Mouse (Mus musculus) lung, adult 2 months (tissue): ENCODE measurements around the gene Nalcn. TPM values are rescaled to one million over a fixed set of nuclear protein-coding genes. Genes with fewer than 3 reads are reported as not detected.
"Not testable (repeated sequence)": the region's sequence is repeated elsewhere in the genome, so short reads cannot be mapped to it uniquely, and the experiment has no call there.

Experiments used
- DNase-seq: peaks from one replicate; pipeline ENCODE4 v3.0.0; 2022
- H3K4me1 ChIP-seq: fragments of 200-500 bp; 2 replicates; pipeline ENCODE4 v1.6.1; 2011; ENCODE audit warnings: low read length; ENCODE audit not compliant: control insufficient read depth, insufficient read depth
- H3K4me3 ChIP-seq: fragments of 200-500 bp; replicated peaks from 2 replicates; pipeline ENCODE3; 2011; ENCODE audit warnings: low read depth, mild to moderate bottlenecking, control low read depth, low read length; ENCODE audit errors: extremely low read depth
- CTCF ChIP-seq: fragments of 200-500 bp; IDR thresholded peaks from 2 replicates; pipeline ENCODE4 v1.5.1; 2011; ENCODE audit warnings: mild to moderate bottlenecking, low read length, control low read depth; ENCODE audit not compliant: insufficient read depth
- POLR2A ChIP-seq: fragments of 200-500 bp; IDR thresholded peaks from 2 replicates; pipeline ENCODE4 v1.6.1; 2011; ENCODE audit warnings: low read depth, mild to moderate bottlenecking, control low read depth, low read length, borderline replicate concordance; ENCODE audit errors: extremely low read depth
- WGBS: fragments of 180-500 bp; shearing (Covaris S2); methylation state at CpG from one replicate; pipeline ENCODE4 v1.1.7; 2018; 5-methylcytosine and 5-hydroxymethylcytosine counted together
- polyA plus RNA-seq: library from polyadenylated mRNA; depleted of rRNA; stranded (reverse); fragments of >200 nt; gene quantifications from 2 replicates; pipeline ENCODE4 v1.2.3, GENCODE M21; 2012; rRNA removed

Gene Nalcn
- polyA plus RNA-seq: 0.23 and 0.26 TPM in 2 replicates

DNA sequence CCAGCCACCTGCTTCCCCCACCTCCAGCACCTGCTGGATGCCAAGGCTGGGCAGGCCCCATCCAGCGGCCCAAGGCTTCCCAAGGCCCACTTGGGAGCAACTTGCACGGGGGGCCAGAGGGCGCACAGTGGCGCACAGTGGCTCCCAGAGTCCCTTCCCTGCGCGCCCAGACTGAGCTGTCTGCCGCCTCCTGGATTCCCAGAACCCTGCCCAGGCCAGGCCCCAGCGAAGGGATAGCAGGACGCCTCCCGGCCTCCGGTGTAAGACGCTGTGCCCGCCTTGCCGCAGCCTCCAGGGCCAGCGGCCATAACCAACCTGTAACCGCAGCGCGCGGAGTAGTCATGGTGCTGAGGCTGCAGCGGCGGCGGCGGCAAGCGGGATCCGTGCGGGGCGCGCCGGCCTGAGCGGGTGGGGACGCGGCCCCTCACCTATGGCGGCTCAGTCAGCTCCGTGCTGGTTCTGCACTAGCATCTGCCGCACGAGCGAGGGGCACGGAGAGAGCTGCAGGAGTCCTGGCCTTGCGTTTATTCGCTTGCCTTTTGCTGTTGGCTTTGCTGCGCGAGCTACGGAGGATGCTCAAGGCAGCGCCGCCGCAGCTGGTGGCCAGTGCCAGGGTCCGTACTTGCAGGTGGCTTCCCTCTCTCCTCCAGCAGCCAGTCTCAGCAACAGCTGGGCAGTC, at the start of gene Nalcn:
Gene Nalcn (minus strand): TSS at position 644 of the 679 bp plus-strand sequence.
- whole genome bisulfite sequencing: 4% methylated on average over 47 of the region's 47 CpGs
- no peak for DNase-seq
- Histone ChIP-seq H3K4me1 (no peaks in the 10 kb centered on the region), H3K4me3 (no peak within 1 kb of the TSS)
- TF ChIP-seq POLR2A (no peak), CTCF (no peak)

DNA sequence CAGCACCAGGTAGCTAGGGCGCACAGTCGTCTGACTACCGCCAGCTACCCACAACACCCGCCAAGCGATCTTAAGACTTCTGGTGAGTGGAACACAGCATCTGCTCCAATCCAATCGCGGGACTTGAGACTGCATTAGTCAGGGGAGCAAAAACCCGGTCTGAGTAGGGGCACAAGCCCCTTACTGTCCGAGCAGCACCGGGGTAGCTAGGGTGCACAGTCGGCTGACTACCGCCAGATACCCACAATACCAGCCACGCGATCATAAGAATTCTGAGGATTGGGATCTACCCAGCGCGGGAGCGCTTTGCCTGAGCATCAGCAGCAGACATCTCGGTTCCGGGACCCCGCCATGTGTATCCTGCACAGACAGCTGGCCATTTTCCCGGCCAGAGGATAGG, 44.1 kb upstream of the Nalcn start:
- H3K4me3 ChIP-seq, DNase-seq, H3K4me1 ChIP-seq: not testable (repeated sequence)
- 70% methylated on average over 21 of the region's 21 CpGs for WGBS

DNA sequence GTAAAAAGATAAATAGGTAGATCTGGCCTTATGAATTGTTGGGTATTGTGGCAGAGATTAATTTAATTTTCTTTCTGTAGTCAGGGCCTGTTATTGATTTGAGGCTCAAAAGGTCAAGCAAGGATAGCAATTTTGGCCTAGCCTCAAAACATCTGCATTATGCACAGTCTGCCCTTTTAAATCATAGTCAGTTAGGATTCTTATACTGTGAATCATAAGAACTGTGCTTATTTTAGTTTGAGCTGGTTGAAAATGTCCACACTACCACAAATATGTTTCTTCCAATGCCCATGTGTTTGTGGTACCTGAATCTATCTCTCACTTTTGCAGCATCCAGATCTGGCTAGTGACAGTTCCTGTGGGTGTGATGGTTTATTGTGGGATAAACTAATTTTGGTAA, 37.5 kb upstream of the Nalcn start:
- no peak overlapping the region for H3K4me3 ChIP-seq
- TF ChIP-seq POLR2A: no peak
- TF ChIP-seq CTCF: no peak

DNA sequence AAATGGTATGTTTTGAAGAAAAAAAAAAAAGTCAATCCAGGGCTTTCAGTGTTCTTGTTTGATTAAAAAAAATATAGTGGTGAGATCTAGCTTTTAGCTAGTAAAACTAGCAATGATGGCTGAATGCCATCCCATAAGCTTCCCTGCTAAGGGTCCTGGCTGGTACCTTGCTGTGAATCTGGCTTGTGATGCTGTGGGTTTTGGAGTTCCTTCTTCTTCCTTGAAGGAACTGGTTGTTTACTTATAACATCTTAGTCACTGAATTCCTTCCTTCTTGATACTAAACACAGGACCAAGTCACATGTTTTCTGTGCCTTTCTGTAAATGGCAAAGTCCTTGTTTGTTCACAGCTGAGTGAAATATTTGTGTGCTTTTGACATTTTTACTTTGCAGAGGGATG, 36.3 kb upstream of the Nalcn start:
- Histone ChIP-seq H3K4me3 (no peak overlapping the region), H3K4me1 (no peaks in the 10 kb centered on the region)
- TF ChIP-seq CTCF (no peak), POLR2A (no peak)
- DNase-seq: no peak

More for the DNA sequence above, 37.5 kb upstream of the Nalcn start:
- no peaks in the 10 kb centered on the region for H3K4me1 ChIP-seq
- DNase-seq: no peak

- no peak overlapping the region for H3K4me3 ChIP-seq
- TF ChIP-seq POLR2A (no peak), CTCF (no peak)
- no peaks in the 10 kb centered on the region for H3K4me1 ChIP-seq
- DNase-seq: no peak
- 53% methylated on average over 1 of the region's 1 CpGs for WGBS
Observed at GRCm38 (mm10) chr14:123662386-123662785, 35.4 kb upstream of the Nalcn start.

GRCm38 (mm10) chr14:123661091-123661491, 34.1 kb upstream of the Nalcn start:
- no peak for DNase-seq
- WGBS: 15% methylated on average over 20 of the region's 20 CpGs
- TF ChIP-seq POLR2A: no peak
- no peak for TF ChIP-seq CTCF
- Histone ChIP-seq H3K4me1 (no peaks in the 10 kb centered on the region), H3K4me3 (no peak overlapping the region)

DNA sequence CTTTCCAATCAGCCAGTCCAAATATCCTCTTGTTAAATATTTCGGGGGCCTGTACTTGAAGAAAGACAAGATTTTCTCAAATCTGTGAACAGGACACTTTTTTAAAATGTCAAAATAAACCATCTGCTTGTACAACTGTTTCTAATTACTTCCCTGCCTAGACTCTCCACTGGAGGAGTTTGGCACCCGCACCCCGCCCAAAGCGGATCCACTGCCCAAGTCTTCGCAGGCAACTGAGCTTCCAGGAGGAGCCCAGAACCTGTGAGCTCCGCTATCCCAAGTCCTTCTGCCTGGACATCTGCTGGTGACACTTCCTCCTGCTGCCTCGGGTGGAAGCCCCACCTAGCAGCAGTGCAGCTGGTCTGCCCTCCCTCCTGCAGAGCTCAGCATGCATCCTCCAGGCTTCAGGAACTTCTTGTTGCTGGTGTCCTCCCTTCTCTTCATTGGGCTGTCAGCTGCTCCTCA, 33.0 kb upstream of the Nalcn start, which contains the start of gene Itgbl1:
Gene Itgbl1 (plus strand): TSS at position 51 of the 465 bp plus-strand sequence.
- no peak for DNase-seq
- Histone ChIP-seq H3K4me1 (no peaks in the 10 kb centered on the region), H3K4me3 (no peak within 1 kb of the TSS)
- TF ChIP-seq POLR2A: no peak
- TF ChIP-seq CTCF: no peak
- WGBS: 36% methylated on average over 7 of the region's 7 CpGs

GRCm38 (mm10) chr14:123627180-123627562, 227 bp upstream of the Nalcn start:
- no peak for TF ChIP-seq POLR2A
- TF ChIP-seq CTCF: no peak
- WGBS: 47% methylated on average over 3 of the region's 3 CpGs
- Histone ChIP-seq H3K4me1 (no peaks in the 10 kb centered on the region), H3K4me3 (no peak overlapping the region)
- DNase-seq: no peak

DNA sequence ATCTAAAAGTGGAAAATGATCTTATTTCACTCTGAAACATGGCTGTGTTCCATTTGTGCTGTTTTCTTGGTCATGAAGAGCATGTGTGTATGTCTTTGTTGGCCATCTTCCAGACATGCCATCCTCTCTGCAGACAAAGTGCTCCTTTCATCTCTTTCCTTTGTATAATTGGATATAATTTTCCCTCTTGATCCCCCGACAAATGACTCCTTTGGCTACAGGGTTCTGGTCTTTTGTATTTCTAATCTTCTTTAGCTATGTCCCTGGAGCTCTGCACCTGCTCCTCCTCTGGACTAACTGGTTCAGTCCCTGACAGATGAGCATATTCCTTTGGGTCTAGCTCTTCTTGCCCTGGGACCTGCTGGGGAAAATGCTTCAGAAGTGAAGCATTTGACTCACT, 4.0 kb downstream of the Nalcn start:
- TF ChIP-seq CTCF: no peak
- no peak for TF ChIP-seq POLR2A
- 33% methylated on average over 1 of the region's 1 CpGs for WGBS
- DNase-seq: no peak
- Histone ChIP-seq H3K4me3 (no peak overlapping the region), H3K4me1 (no peaks in the 10 kb centered on the region)

DNA sequence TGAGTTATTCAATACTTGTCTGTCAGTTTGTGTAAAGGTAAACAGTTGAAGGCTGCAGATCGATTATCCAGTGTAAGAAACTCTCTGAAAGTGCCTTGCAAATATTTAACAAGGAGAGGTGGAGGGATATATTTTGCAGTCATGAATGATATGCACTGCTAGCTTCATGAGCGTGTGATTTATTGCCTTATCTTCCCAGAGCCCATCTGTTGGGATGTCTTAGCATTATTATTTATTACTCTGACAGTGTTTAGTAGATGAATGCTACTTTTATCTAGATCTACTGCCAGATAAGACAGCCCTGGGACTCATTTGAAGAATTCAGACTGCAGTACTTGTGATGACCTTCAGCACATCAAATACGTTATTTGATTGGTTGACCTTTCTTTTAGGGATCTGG, 31.7 kb downstream of the Nalcn start:
- no peaks in the 10 kb centered on the region for H3K4me1 ChIP-seq
- no peak overlapping the region for H3K4me3 ChIP-seq
- no peak for TF ChIP-seq CTCF
- TF ChIP-seq POLR2A: no peak
- 39% methylated on average over 3 of the region's 3 CpGs for WGBS
- no peak for DNase-seq
